Mouse (Mus musculus) CH12.LX (cell line): ENCODE measurements around the gene Zhx3. TPM values are rescaled to one million over a fixed set of nuclear protein-coding genes. Genes with fewer than 3 reads are reported as not detected.

Source experiments
- DNase-seq: peaks from one replicate; pipeline ENCODE4 v3.0.0-alpha.2; 2013; ENCODE audit errors: extremely low read depth
- H3K27ac ChIP-seq: 2 replicates; pipeline ENCODE4 v1.5.1; 2012; ENCODE audit warnings: low read depth, mild to moderate bottlenecking, control low read depth, moderate library complexity; ENCODE audit not compliant: insufficient read depth
- H3K27me3 ChIP-seq: replicated peaks from 2 replicates; pipeline ENCODE3; 2012; ENCODE audit warnings: inconsistent platforms
- H3K36me3 ChIP-seq, 2 experiments: replicated peaks in 1 of 2; 2 replicates each; pipeline versions ENCODE3 to v1.6.1; 2012; ENCODE audit warnings: inconsistent platforms in 1 of 2, low read length in 1 of 2, mild to moderate bottlenecking in 1 of 2, mixed read lengths in 1 of 2, moderate library complexity in 1 of 2; ENCODE audit not compliant: control insufficient read depth in 1 of 2, insufficient read depth in 1 of 2
- H3K4me1 ChIP-seq, 2 experiments: 2 replicates each; pipeline ENCODE4 v1.6.1; 2012; ENCODE audit warnings: inconsistent platforms in 1 of 2, moderate library complexity in 1 of 2; ENCODE audit not compliant: insufficient read depth in 2 of 2, control insufficient read depth in 1 of 2
- H3K4me2 ChIP-seq: 2 replicates; pipeline ENCODE4 v1.6.1; 2012; ENCODE audit warnings: low read depth, mild to moderate bottlenecking, control low read depth; ENCODE audit not compliant: poor library complexity, insufficient read depth, severe bottlenecking
- H3K4me3 ChIP-seq, 3 experiments: fragments of 150-350 bp in 1 of 3; sonication (generic) in 1 of 3; replicated peaks in 1 of 3; 2 replicates each; pipeline versions ENCODE3 to v1.5.1; 2011 to 2012; ENCODE audit warnings: low read depth in 2 of 3, low read length in 2 of 3, mild to moderate bottlenecking in 2 of 3, moderate library complexity in 2 of 3, control low read depth in 1 of 3, improper control_type of control experiment in 1 of 3, inconsistent platforms in 1 of 3, mixed read lengths in 1 of 3; ENCODE audit not compliant: poor library complexity in 1 of 3
- H3K79me2 ChIP-seq: replicated peaks from 2 replicates; pipeline ENCODE4 v1.6.1; 2012; ENCODE audit warnings: mild to moderate bottlenecking, moderate library complexity; ENCODE audit not compliant: control insufficient read depth, poor library complexity, insufficient read depth, severe bottlenecking; ENCODE audit errors: extremely low read depth
- H3K9ac ChIP-seq: 2 replicates; pipeline ENCODE4 v1.6.1; 2012; ENCODE audit warnings: low read depth, mild to moderate bottlenecking, control low read depth, moderate library complexity; ENCODE audit not compliant: insufficient read depth
- H3K9me3 ChIP-seq: replicated peaks from 2 replicates; pipeline ENCODE3; 2012; ENCODE audit warnings: low read length, inconsistent platforms, mixed read lengths
- CHD1 ChIP-seq: IDR thresholded peaks from 2 replicates; pipeline ENCODE4 v1.6.1; 2012; ENCODE audit warnings: low read depth, low read length, improper control_type of control experiment, inconsistent platforms
- EP300 ChIP-seq: IDR thresholded peaks from 2 replicates; pipeline ENCODE4 v1.6.1; 2011; ENCODE audit warnings: low read length, improper control_type of control experiment
- ETS1 ChIP-seq: conservative IDR thresholded peaks from 2 replicates; pipeline ENCODE4 v1.6.1; 2012; ENCODE audit warnings: low read depth, mild to moderate bottlenecking, inconsistent platforms, low read length, improper control_type of control experiment, moderate library complexity
- GABPA ChIP-seq: IDR thresholded peaks from 2 replicates; pipeline ENCODE4 v1.6.1; 2012; ENCODE audit warnings: low read depth, low read length, improper control_type of control experiment, inconsistent platforms; ENCODE audit not compliant: insufficient replicate concordance
- IRF4 ChIP-seq: IDR thresholded peaks from 2 replicates; pipeline ENCODE4 v1.6.1; 2014; ENCODE audit warnings: low read depth, mild to moderate bottlenecking, inconsistent platforms, low read length, improper control_type of control experiment
- KAT2A ChIP-seq: IDR thresholded peaks from 2 replicates; pipeline ENCODE4 v1.6.1; 2012; ENCODE audit warnings: low read length, improper control_type of control experiment, inconsistent platforms; ENCODE audit not compliant: insufficient replicate concordance
- MAX ChIP-seq: IDR thresholded peaks from 2 replicates; pipeline ENCODE4 v1.6.1; 2011; ENCODE audit warnings: low read length, improper control_type of control experiment
- MXI1 ChIP-seq: IDR thresholded peaks from 2 replicates; pipeline ENCODE4 v1.6.1; 2011; ENCODE audit warnings: mild to moderate bottlenecking, low read depth, low read length, improper control_type of control experiment
- NELFE ChIP-seq: IDR thresholded peaks from 2 replicates; pipeline ENCODE4 v1.6.1; 2011; ENCODE audit warnings: low read depth, low read length, improper control_type of control experiment
- NRF1 ChIP-seq: IDR thresholded peaks from 2 replicates; pipeline ENCODE4 v1.6.1; 2014; ENCODE audit warnings: low read depth, mild to moderate bottlenecking, inconsistent platforms, low read length, improper control_type of control experiment, moderate library complexity
- POLR2A ChIP-seq: IDR thresholded peaks from 2 replicates; pipeline ENCODE4 v1.6.1; 2011; ENCODE audit warnings: low read depth, mild to moderate bottlenecking, improper control_type of control experiment, low read length
- SIN3A ChIP-seq: IDR thresholded peaks from 2 replicates; pipeline ENCODE4 v1.6.1; 2012; ENCODE audit warnings: low read length, improper control_type of control experiment, inconsistent platforms
- TBP ChIP-seq: conservative IDR thresholded peaks from 2 replicates; pipeline ENCODE4 v1.6.1; 2011; ENCODE audit warnings: low read depth, low read length, improper control_type of control experiment
- ZC3H11A ChIP-seq: IDR thresholded peaks from 2 replicates; pipeline ENCODE4 v1.6.1; 2012; ENCODE audit warnings: low read depth, mild to moderate bottlenecking, inconsistent platforms, low read length, improper control_type of control experiment
- ZMIZ1 ChIP-seq: IDR thresholded peaks from 2 replicates; pipeline ENCODE4 v1.6.1; 2012; ENCODE audit warnings: low read depth, mild to moderate bottlenecking, inconsistent platforms, low read length, improper control_type of control experiment
- ZNF384 ChIP-seq: IDR thresholded peaks from 2 replicates; pipeline ENCODE4 v1.6.1; 2012; ENCODE audit warnings: low read depth, low read length, improper control_type of control experiment, inconsistent platforms
- dilution Hi-C: fragments of 300-500 bp; cut with MboI; formaldehyde crosslinking; loops from 2 replicates; pipeline ENCODE4 v1.14.3; 2020; ENCODE audit warnings: low sequenced_read_pairs; ENCODE audit not compliant: extremely low pct_unique_long_range_greater_than_20kb, extremely low pct_ligation_motif_present
- in situ Hi-C: fragments of 300-500 bp; cut with MboI; formaldehyde crosslinking; loops from 3 replicates; pipeline ENCODE4 v1.14.3; 2019; ENCODE audit warnings: low sequenced_read_pairs, low pct_ligation_motif_present, low pct_unique_long_range_greater_than_20kb, mixed read lengths
- polyA plus RNA-seq: library from polyadenylated mRNA; unstranded; fragments of >175 nt; gene quantifications from 2 replicates; pipeline ENCODE4 v1.2.1, GENCODE M21; 2012; ENCODE audit warnings: low read depth; ENCODE audit not compliant: insufficient read length
- total RNA-seq, 2 experiments: library from RNA; depleted of rRNA; stranded (reverse); fragments of 300-350 nt in 1 of 2; fragments of >200 nt in 1 of 2; gene quantifications; 2 replicates each; pipeline ENCODE4 v1.2.3; 2012 to 2014

The Zhx3 gene
- total and polyA plus RNA-seq, 3 experiments, result 1.3 to 4.2 (median 2.6) TPM

- H3K4me1 ChIP-seq, result peaks cover 0 to 4% of the 10 kb centered on the region in 2 experiments; a peak in 1 of 4 replicates
- H3K4me3 ChIP-seq, result no peak overlapping the region
- no peak overlapping the region for H3K4me2 ChIP-seq
- no peaks in the 10 kb centered on the region for H3K9me3 ChIP-seq
- in situ Hi-C loops, result no loop called here
- no peak overlapping the region for H3K9ac ChIP-seq
- peaks cover 9% of the 10 kb centered on the region for H3K79me2 ChIP-seq
- TF ChIP-seq KAT2A (no peak), NELFE (no peak), ETS1 (no peak), POLR2A (no peak), GABPA (no peak), MXI1 (no peak), MAX (no peak), ZC3H11A (no peak), NRF1 (no peak), ZMIZ1 (no peak), TBP (no peak), IRF4 (no peak), SIN3A (no peak)
- no peak for DNase-seq
- dilution Hi-C loops, result no loop called here
- H3K36me3 ChIP-seq, result peaks cover 49 to 91% of the 10 kb centered on the region in 2 experiments
- no peak overlapping the region for H3K27ac ChIP-seq
- H3K27me3 ChIP-seq, result no peaks in the 10 kb centered on the region
These were observed 170.0 kb downstream of the Zhx3 start for GRCm38 (mm10) chr2:160702824-160703223.

- Histone ChIP-seq H3K36me3 (peaks cover 42 to 88% of the 10 kb centered on the region in 2 experiments), H3K79me2 (peaks cover 11% of the 10 kb centered on the region)
- dilution Hi-C loops, result no loop called here
These were observed 171.2 kb downstream of the Zhx3 start for GRCm38 (mm10) chr2:160701603-160702002.

GRCm38 (mm10) chr2:160700271-160700670, 172.5 kb downstream of the Zhx3 start:
- TF ChIP-seq ZNF384, result 0 out of 2 replicates have a peak, but pooled peaks have one; percentile 1
- TF ChIP-seq CHD1, result no peak
- no peak for TF ChIP-seq TBP
- Histone ChIP-seq H3K4me2 (no peak overlapping the region), H3K27ac (no peak overlapping the region), H3K79me2 (peaks cover 11% of the 10 kb centered on the region), H3K27me3 (no peaks in the 10 kb centered on the region), H3K4me1 (peaks cover 0 to 4% of the 10 kb centered on the region in 2 experiments; a peak in 1 of 4 replicates), H3K9ac (no peak overlapping the region), H3K36me3 (peaks cover 38 to 86% of the 10 kb centered on the region in 2 experiments), H3K4me3 (no peak overlapping the region), H3K9me3 (no peaks in the 10 kb centered on the region)
- no peak for DNase-seq
- dilution Hi-C loops (no loop called here), in situ Hi-C loops (no loop called here)

More at GRCm38 (mm10) chr2:160701603-160702002, 171.2 kb downstream of the Zhx3 start:
- Histone ChIP-seq H3K4me3 (no peak overlapping the region), H3K9ac (no peak overlapping the region), H3K4me1 (peaks cover 0 to 4% of the 10 kb centered on the region in 2 experiments; a peak in 1 of 4 replicates), H3K27ac (no peak overlapping the region)
- in situ Hi-C loops, result no loop called here
- DNase-seq, result no peak
- TF ChIP-seq GABPA (no peak), ETS1 (no peak), EP300 (no peak)
- TF ChIP-seq, all 38 proteins: peak for 0
- H3K4me2 ChIP-seq, result no peak overlapping the region
- no peaks in the 10 kb centered on the region for H3K9me3 ChIP-seq
- H3K27me3 ChIP-seq, result no peaks in the 10 kb centered on the region
